Mouse (Mus musculus): ENCODE data around the gene Matn1. TPM values are rescaled to one million over a fixed set of nuclear protein-coding genes. Genes with fewer than 3 reads are reported as not detected.

Gene Matn1
- polyA plus RNA-seq, 1 experiment from 2014 or later: 4.6 TPM

- Histone ChIP-seq H3K9me3 (replicated peaks) (no peaks in the 10 kb centered on the region), H3K4me3 (no peak overlapping the region), H3K27me3 (no peaks in the 10 kb centered on the region), H3K4me2 (replicated peaks) (no peak overlapping the region), H3K9ac (no peak overlapping the region), H3K36me3 (no peaks in the 10 kb centered on the region), H3K27ac (no peak overlapping the region), H3K4me1 (peaks cover 3% of the 10 kb centered on the region; the same call in 1 of the 2 replicates)
- ATAC-seq (ENCODE audit: low FRiP score): no peak
- 85% methylated on average over 9 of the region's 9 CpGs for WGBS
Observed at GRCm38 (mm10) chr4:130989146-130989545, 45.0 kb downstream of the Matn1 start.

GRCm38 (mm10) chr4:130990966-130991365 lies 46.8 kb downstream of the Matn1 start:
- H3K9ac ChIP-seq: no peak overlapping the region
- no peaks in the 10 kb centered on the region for H3K36me3 ChIP-seq
- no peak for ATAC-seq (ENCODE audit: low FRiP score)
- peaks cover 10% of the 10 kb centered on the region; the same call in 1 of the 2 replicates for H3K9me3 ChIP-seq (replicated peaks)
- 95% methylated on average over 5 of the region's 5 CpGs for WGBS
- H3K4me3 ChIP-seq: no peak overlapping the region
- H3K4me2 ChIP-seq (replicated peaks): no peak overlapping the region
- H3K4me1 ChIP-seq: no peaks in the 10 kb centered on the region
- no peak overlapping the region for H3K27ac ChIP-seq
- H3K27me3 ChIP-seq: no peaks in the 10 kb centered on the region

GRCm38 (mm10) chr4:130994556-130994955 lies 50.4 kb downstream of the Matn1 start:
- WGBS: 89% methylated on average over 8 of the region's 8 CpGs
- no peak overlapping the region for H3K4me3 ChIP-seq

GRCm38 (mm10) chr4:130999744-131000527 lies 55.8 kb downstream of the Matn1 start:
- WGBS: 71% methylated on average over 5 of the region's 5 CpGs
- Histone ChIP-seq H3K4me2 (replicated peaks) (no peak overlapping the region), H3K36me3 (no peaks in the 10 kb centered on the region), H3K9ac (no peak overlapping the region), H3K27me3 (no peaks in the 10 kb centered on the region; the same call in 1 of the 2 replicates), H3K4me1 (peaks cover 10% of the 10 kb centered on the region), H3K9me3 (replicated peaks) (peaks cover 8% of the 10 kb centered on the region; the same call in 1 of the 2 replicates), H3K27ac (no peak overlapping the region), H3K4me3 (no peak overlapping the region)
- peak; percentile 16; the same call in 1 of the 2 replicates for ATAC-seq (ENCODE audit: low FRiP score)

More at GRCm38 (mm10) chr4:130994556-130994955, 50.4 kb downstream of the Matn1 start:
- H3K9ac ChIP-seq: no peak overlapping the region
- no peaks in the 10 kb centered on the region for H3K36me3 ChIP-seq
- no peak for ATAC-seq (ENCODE audit: low FRiP score)
- H3K4me1 ChIP-seq: peaks cover 3% of the 10 kb centered on the region
- H3K27ac ChIP-seq: no peak overlapping the region
- no peak overlapping the region for H3K4me2 ChIP-seq (replicated peaks)
- no peaks in the 10 kb centered on the region for H3K27me3 ChIP-seq
- H3K9me3 ChIP-seq (replicated peaks): peaks cover 10% of the 10 kb centered on the region; the same call in 1 of the 2 replicates

GRCm38 (mm10) chr4:131000614-131001178 lies 56.5 kb downstream of the Matn1 start:
- H3K4me3 ChIP-seq: no peak overlapping the region
- H3K9ac ChIP-seq: no peak overlapping the region
- H3K27ac ChIP-seq: 0 out of 2 replicates have a peak overlapping the region, but pooled peaks have one; percentile 12
- no peaks in the 10 kb centered on the region for H3K36me3 ChIP-seq
- ATAC-seq (ENCODE audit: low FRiP score): no peak
- H3K4me2 ChIP-seq (replicated peaks): no peak overlapping the region
- WGBS: 67% methylated on average over 15 of the region's 15 CpGs
- H3K4me1 ChIP-seq: peaks cover 10% of the 10 kb centered on the region
- 0 out of 2 replicates have a peak, but pooled peaks cover under 1% of the 10 kb centered on the region for H3K9me3 ChIP-seq (replicated peaks)
- no peaks in the 10 kb centered on the region; the same call in 1 of the 2 replicates for H3K27me3 ChIP-seq

Other genes with a start within 250 kb of the Matn1 start
- 60.5 and 66.7 TPM in 2 replicates for gene Sdc3, start 151.8 kb upstream of the Matn1 start, polyA plus RNA-seq (2016; fragmentation: Nextera tagmentation; extraction: Ambion mirVana)
- gene Laptm5, start 31.3 kb upstream of the Matn1 start, polyA plus RNA-seq (2016; fragmentation: Nextera tagmentation; extraction: Ambion mirVana): 22.7 and 23.3 TPM in 2 replicates